22 mouse cellular contexts compared by ENCODE assay signal in genomic region chr7:71991835-71992234, GRCm38 (mm10).
"Had no signal": no experiment of that assay in that cellular context is flagged by ENCODE, and none has a peak within 500 bp of the region (broad histone marks: within the 10 kb centered on the region; RNA-seq: fewer than 3 reads in every experiment).

No protein-coding gene starts in this region.

- H3K27ac ChIP-seq: heart, embryonic 10.5 days; hindbrain, embryonic 10.5 days; hindbrain, embryonic 12.5 days; hindbrain, embryonic 14.5 days; intestine, embryonic 15.5 days; layer of hippocampus, adult 2 months; limb, embryonic 13.5 days; limb, embryonic 15.5 days; liver, embryonic 12.5 days; liver, embryonic 14.5 days had no signal

- H3K9me3 ChIP-seq: heart, embryonic 10.5 days; heart, embryonic 12.5 days; hindbrain, embryonic 10.5 days; hindbrain, embryonic 12.5 days; intestine, embryonic 15.5 days; limb, embryonic 13.5 days; limb, embryonic 15.5 days; liver, embryonic 12.5 days had no signal

- H3K36me3 ChIP-seq: heart, embryonic 10.5 days; heart, embryonic 12.5 days; hindbrain, embryonic 10.5 days; hindbrain, embryonic 12.5 days; intestine, embryonic 15.5 days; limb, embryonic 13.5 days; limb, embryonic 15.5 days; liver, embryonic 12.5 days had no signal

- H3K4me3 ChIP-seq: heart, embryonic 10.5 days; heart, embryonic 12.5 days; hindbrain, embryonic 10.5 days; hindbrain, embryonic 12.5 days; intestine, embryonic 15.5 days; layer of hippocampus, adult 2 months; limb, embryonic 13.5 days; limb, embryonic 15.5 days; liver, embryonic 12.5 days had no signal

- H3K4me1 ChIP-seq: heart, embryonic 10.5 days; heart, embryonic 12.5 days; hindbrain, embryonic 10.5 days; hindbrain, embryonic 12.5 days; intestine, embryonic 15.5 days; limb, embryonic 13.5 days; limb, embryonic 15.5 days; liver, embryonic 12.5 days had no signal

- H3K9ac ChIP-seq: heart, embryonic 12.5 days; hindbrain, embryonic 12.5 days; hindbrain, embryonic 14.5 days; intestine, embryonic 15.5 days; limb, embryonic 13.5 days; limb, embryonic 15.5 days; liver, embryonic 12.5 days; liver, embryonic 14.5 days had no signal

- ATAC-seq: hindbrain, embryonic 16.5 days; inflammation-experienced regulatory T-cells, adult 6 months; intestine, embryonic 15.5 days; intestine, postnatal 0 days; liver, embryonic 12.5 days had no signal

- H3K4me2 ChIP-seq: heart, embryonic 12.5 days; hindbrain, embryonic 12.5 days; hindbrain, embryonic 14.5 days; intestine, embryonic 15.5 days; limb, embryonic 13.5 days; limb, embryonic 15.5 days; liver, embryonic 12.5 days had no signal

- H3K27me3 ChIP-seq: heart, embryonic 12.5 days; hindbrain, embryonic 12.5 days; intestine, embryonic 15.5 days; limb, embryonic 13.5 days; limb, embryonic 15.5 days; liver, embryonic 12.5 days had no signal

- DNase-seq: gastrocnemius, postnatal 14 days; gastrocnemius, postnatal 36 days; heart, adult 11 months; heart, postnatal 10 days; heart, postnatal 4 days; layer of hippocampus, adult 9-11 months; layer of hippocampus, postnatal 36 days; left cerebral cortex, postnatal 4 days had no signal
